Mouse (Mus musculus) skeletal muscle tissue, adult 2 months (tissue): Measurements from ENCODE around the gene Slmap.
"Not testable (repeated sequence)": the region's sequence is repeated elsewhere in the genome, so short reads cannot be mapped to it uniquely, and the experiment has no call there.

Experiments
- DNase-seq: peaks from one replicate; pipeline ENCODE4 v3.0.0-alpha.2; 2012; ENCODE audit warnings: low read depth, low spot score

Slmap gene

DNA sequence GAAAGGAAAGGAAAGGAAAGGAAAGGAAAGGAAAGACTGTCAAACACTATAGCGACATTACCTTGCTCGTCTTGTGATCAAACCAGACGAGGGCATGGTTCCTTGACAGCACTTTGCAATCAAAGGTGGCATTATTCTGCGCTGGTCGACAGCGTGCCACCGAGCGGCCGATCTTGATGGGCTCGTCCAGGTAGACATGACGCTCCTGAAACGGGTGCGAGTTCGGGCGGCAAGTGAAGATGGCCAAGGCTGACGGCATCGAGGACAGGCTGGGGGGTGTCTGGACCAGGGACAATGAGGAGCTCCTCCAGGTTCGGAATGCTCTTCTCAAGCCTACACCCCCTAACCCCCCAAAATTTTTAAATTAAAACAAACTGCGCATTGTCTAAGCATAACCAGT lies 1.5 kb downstream of the Slmap start:
- no peak for DNase-seq

DNA sequence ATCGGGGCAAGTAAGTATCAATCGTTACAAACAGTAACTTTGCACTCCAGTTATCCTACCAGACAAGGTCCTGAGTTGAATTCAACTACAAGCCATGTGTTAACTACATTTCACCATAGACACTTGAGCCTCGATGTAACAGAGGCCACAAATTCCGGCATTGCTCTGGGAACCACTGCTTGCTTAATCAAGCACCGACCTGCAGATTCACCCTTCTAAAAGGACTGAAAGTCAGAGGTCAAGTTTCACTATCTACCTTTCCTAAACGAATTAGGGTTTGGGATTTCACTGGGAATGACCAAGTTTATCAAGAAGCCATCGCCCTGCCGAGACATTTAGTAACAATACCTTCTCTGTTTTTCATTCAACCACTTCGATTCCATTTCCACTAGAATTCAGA lies 2.0 kb downstream of the Slmap start:
- peak; percentile 7 for DNase-seq

DNA sequence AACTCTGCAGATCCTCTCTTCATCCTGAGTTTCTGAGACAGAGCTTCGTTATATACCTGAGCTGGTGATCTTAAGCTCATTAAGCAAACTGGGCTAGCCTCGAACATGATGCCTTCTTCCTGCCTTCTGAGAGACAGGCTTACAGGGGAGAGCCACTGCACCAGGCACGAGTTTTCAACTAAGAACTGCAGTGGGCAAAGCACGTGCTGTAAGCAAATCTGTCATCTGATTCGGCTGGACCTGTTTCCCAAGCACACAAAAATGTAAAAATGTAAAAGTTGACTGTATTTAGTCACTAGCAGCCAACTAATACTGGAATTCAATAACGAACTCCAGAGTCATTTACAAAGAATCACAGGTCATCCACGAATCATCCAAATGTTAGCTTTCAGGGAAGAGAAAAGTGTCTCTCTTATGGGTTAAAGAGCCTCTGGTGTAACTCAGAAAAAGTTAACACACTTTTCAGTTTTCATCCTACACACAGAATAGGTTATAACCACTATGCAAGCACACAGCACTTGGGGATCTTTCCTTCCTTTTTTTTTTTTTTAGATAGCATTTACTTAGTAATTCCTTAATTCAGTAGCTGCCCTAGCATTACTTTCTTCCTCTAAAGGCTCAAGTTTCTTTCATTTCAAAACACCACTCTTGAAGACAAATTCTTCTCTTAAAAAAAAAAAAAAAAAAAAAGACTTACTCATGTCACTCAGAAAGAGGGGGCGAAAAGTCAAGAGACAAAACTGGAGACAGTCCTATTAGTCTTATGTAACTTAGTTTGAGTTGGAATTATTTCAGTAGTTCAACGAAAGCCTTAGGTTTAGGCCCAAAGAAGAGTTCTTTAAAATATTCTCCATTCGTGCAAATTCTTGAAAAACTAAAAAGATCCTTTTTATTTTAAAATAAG lies 3.1 kb downstream of the Slmap start:
- peak; percentile 10 for DNase-seq

DNA sequence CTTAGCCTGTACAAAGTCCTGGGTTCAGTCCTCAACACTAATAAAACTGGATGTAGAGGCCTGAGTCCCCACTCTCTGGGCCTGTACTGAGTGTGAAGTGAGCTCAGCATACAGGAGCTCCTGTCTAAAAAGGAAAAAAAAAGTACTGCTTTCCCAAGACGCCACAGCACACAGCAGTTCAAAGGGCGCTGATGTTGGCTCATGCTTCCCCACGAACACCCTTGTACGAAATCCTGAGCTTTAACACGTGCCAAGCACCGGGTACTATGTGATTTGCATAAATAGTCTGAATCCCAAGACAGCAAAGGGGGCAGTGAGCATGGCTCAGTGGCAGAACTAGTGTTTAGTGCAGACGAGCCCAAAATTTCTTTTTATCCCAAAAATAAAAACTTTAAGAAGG lies 4.4 kb downstream of the Slmap start:
- DNase-seq: no peak

DNA sequence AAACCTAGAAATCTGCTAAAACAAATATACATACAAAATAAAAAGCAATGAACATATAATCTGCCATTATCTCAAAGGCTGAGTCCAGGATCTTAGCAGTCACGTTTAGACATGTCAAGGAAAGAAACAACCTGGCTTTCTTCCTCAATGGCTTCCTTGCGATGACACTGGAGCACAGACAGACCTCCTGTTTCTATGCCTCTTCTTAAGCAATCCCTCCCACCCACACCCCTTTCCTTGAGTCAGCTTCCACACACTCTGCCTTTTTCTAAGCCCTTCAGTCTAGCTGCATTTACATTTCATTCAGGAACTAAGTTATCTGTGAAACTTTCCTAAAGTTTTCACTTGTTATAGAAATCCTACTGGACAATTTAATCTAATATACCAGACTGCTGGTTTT lies 6.4 kb downstream of the Slmap start:
- DNase-seq: no peak

DNA sequence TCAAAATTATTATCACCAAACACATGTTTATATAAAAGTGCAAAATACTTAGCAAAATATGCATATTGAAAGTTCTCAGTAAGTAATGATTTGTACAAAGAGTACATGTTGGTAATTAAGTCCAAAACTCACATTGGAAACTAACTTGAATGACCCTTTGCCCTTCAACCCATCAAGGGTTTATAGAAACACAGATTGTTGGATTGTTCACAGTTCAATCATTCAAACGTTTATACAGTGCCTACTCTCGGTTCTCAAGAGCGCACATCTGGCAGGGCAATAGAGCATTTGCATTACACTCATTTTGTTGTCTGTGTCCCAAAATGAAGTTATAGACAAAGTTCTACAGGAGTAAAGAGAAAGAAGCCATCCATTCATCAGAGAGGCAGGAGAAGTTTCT lies 8.8 kb downstream of the Slmap start:
- DNase-seq: no peak

DNA sequence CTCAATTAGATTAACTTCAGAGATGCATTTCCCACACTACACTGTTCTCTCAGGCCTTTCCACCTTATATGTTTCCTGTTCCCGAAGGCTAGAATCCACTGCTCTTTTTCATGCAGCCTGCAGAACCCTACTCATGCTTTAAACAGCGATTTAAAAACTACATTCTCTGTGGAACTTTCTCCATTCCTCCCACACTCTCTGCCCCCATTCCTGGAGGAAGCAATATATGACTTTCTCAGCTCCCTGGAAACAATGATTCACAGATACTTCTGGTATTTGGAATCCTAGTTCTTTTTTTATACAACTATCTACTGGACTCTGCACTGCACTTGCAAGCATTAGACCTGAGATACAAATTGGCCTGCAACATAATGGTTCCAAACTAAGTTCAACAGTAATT lies 11.6 kb downstream of the Slmap start:
- DNase-seq: no peak

DNA sequence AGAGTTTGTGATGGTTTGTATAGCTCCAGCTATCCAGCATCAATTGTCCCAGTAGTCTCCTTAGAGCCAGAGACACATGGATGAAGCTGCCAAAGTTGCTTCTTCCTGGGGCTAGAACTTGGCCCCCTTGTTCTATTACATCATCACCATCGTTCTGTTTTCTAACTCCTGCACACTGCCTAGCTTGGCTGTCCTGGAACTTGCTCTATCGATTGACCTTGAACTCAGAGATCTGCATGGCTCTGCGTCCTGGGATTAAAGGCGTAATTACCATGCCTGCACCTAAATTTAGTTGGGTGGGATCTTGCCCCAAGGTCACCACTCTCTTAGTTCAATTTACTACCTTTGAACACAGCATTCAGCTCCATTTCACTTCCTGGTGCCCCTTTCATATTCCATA lies 14.9 kb downstream of the Slmap start:
- no peak for DNase-seq

DNA sequence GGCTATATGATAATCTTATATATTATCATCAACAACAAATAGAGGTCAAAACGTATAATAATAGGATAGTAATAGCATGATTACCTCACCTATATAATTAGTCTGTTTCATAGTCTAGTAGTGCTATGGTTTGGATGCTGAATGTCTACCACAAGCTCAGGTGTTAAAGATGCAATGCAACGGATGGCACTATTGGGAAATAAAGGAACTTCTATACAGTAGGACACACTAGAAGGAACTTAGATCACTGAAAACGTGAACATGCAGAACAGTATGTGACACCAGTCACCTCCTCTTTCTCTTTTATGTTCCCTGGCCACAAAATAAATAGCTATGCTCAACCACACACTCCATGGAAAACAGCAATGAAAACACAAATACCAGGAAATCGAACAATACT lies 16.9 kb downstream of the Slmap start:
- DNase-seq: no peak

DNA sequence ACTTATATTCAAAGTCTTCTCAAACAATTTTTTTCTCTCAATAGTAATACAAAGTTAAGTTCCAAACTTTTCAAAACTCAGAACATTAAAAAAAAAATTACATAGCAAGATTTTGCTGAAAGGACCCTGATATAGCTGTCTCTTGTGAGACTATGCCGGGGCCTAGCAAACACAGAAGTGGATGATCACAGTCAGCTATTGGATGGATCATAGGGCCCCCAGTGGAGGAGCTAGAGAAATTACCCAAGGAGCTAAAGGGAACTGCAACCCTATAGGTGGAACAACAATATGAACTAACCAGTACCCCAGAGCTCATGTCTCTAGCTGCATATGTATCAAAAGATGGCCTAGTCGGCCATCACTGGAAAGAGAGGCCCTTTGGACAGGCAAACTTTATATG lies 18.5 kb downstream of the Slmap start:
- not testable (repeated sequence) for DNase-seq

DNA sequence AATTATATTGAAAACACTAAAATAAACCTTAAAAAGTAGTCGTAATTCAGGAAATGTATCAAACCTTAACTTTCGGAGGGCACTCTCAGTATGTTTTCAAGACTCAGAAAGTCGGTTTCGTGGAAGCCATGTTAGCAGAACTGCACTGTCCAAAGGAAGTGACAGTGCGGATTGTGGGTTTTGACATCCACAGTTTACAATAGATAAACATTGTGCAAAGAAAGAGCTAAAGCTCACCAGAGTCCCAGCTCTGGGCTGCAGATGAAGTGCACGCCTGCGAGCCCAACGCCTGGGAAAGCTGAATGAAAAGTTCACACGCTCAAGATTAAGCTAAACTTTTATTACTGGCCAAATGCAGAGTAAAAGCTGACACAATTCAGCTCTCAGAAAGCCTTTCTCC lies 18.9 kb downstream of the Slmap start:
- DNase-seq: no peak

DNA sequence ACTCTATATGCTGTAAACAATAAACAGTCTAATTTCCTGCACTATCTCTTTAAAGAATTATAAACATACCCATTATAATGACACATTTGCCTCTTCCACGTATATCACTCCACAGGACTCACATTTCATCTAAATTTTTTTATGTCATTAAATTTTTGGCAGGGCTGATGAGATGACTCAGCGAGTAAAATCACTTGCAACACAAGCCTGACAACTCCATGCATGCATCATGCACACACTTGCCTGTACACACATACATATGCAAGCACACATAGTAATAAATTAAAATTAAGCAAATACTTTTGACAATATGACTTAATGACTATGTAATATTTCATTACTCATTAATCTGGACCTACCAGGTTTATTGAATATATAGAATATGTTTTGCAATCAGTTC lies 24.2 kb downstream of the Slmap start:
- DNase-seq: no peak

DNA sequence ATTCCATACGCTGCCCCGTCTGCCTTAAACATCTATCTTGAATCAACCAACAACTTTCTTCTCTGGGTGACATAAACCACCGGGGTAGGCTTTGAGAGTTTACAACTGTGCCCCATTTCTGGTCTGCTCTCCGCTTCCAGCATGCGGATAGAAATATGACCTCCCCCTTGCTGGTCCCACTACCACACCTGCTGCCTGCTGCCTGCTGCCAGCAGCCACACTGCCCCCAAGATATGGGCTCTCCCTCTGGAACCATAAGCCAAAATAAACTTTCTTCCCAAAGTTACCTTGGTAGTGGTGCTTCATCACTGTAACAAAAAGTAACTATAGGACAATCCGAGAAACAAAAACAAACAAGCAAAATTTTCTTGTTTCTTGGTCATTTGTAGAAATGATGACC lies 26.6 kb downstream of the Slmap start:
- no peak for DNase-seq

DNA sequence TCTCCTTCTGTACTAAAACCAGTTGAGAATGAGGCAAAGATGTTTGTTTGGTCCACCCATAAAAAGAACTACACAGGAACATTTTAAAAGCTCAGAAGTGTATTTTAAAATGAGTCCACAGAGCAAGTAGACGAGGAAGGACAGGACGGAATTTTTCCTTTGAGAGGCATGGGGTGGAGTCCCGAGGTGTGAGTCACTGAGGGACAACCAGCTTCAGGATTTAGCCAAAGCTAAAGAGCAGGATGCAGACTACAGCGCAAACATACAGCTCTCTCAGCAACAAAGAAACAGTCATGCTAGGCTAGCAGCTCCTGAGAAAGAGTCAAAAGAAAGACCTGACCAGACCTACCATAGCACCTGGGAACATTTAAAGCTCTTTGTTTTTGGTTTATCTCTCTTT lies 27.4 kb downstream of the Slmap start:
- DNase-seq: no peak

DNA sequence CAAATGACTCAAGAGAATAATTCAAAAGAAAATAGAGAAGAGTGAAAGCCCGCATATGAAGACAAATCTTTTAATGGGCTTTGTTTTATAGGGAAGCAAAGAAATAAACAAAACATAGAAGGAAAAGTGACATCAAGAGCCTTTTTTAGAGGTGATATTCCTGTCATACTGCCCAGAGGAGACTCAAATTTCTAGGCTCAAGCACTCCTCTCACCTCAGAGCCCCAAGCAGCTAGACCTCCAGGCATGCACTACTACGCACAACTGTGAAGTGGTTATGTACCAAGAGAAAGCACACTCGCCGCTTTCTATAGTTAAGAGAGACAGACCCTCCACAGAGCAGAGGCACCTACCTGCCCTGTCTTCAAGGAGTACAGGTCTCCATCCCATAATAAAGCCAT lies 30.2 kb downstream of the Slmap start:
- peak; percentile 63 for DNase-seq

DNA sequence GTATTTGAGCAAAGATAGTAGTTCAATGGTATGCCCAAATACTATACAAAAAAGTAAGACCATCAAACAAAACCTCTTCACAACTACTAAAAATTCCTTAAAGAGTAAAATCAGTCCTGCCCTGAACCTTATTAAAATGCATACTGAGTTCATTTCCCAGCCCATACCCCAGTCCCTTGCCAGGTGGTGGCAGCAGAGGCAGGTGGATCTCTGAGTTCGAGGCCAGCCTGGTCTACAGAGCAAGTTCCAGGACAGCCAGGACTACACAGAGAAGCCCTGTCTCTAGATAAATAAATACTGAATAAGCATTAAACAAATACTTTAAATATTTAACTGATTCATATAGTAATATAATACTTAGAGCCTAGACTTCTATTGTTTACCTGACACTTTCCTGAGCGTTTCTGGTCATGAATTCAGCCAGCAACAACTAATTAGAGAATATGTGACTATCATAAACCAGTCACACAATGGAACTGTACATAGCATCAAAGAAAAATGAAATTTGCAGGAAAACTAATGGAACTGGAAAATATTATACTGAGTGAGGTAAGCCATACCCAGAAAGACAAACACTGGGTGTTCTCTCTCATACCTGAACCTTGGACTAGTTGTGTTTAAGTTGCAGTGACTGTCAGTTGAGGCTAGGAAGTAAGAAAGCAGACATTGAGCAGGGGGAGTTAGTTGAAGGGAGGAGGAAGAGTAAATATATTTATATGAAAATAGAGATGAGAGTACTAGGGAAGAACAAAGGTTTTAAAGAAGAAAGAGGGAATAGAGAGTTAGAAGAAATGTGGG lies 34.4 kb downstream of the Slmap start:
- no peak for DNase-seq

DNA sequence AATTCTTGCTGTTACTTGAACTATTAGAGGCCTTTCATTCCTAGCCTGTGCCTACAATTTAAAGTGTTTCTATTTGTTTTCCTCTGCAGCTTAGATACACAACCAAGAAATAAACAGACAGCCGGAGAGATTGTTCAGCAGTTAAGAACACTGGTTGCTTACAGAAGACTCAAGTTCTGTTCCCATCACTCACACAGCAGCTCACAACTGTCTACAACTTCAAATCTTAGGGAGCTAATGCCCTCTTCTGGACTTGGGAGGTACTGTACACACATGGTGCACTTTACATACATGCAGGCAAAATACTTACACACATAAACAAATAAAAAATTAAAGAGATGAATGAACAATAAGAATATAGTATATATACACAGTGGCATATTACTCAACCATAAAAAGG lies 39.7 kb downstream of the Slmap start:
- DNase-seq: no peak

DNA sequence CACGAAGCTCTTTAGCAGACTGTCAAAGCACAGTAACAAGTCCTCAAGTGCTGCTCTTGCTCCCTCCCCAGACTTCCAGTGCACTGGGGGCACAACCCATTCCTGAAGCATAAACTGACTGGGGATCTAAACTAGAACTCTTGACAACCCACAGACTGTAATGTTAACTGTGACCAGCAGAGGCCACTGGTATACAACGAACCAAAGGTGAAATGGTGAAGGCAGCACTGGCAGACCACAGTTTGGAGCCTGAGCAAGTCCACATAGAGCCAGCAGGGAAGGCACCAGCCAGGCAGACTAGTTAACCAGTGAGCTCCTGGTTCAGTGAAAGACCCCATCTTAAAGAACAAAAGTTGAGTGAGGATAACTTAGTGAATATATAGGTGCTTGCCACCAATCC lies 43.6 kb downstream of the Slmap start:
- DNase-seq: peak; percentile 71

DNA sequence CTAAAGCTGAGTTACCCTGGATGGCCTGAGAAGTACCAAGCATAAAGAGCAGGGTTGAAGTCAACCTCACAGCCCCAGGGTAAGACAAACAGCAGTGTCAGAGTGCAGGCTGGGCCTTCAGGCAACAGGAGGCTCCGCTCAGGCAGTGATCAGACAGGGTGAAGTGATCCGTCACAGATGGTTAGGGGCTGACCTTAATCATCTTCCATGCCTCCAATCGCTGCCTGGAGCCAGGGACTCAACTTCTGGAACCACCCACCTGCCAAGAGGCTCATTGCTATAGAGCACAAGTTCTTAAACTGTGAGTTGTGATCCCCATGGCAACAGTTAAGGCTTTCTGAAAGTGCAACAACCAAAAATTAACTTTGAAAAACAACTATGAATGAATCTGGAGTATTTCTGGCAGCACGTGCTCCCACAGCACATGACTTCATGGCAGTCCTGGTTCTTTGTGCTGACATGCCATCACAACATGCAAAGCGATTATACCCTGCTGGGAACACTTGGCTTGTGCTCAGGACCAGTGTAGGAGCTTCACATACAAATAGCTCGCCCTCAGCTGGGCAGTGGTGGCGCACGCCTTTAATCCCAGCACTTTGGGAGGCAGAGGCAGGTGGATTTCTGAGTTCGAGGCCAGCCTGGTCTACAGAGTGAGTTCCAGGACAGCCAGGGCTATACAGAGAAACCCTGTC lies 46.3 kb downstream of the Slmap start:
- DNase-seq: no peak

DNA sequence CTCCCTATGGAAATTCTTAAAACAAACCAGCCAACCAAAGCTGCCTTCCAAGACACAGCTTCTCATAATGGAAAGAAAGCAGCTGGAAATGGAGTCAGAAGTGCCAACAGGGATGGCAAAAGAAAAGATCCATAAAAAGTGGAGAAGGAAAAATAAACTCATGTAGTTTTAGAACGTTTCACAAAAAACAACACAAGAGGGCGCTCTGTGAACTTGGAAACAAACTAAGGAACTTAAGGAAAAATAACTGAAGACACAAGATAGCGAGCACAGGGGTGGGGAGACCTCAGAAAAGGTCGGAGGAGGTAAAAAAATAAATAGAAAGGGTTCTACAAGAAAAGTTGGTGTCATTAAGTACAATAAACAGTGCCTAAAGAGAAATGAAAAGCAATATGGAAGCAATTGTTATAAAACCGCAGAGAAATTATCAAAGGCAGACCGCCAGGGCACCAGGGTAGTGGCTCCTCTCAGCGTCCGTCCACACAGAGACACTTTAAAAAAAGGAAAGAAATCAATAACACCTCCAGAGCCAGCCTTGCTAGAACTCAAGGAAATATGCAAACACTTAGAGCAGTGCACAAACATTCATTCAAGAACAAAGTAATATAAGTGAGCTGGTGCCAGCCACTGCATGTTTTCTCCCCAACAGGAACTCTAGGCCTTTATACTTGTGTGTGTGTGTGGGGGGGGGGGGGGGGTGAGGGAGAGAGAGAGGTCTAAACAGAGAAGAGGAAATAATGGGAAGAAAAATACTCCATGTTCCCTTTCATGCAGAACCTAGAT lies 48.1 kb downstream of the Slmap start:
- no peak for DNase-seq

DNA sequence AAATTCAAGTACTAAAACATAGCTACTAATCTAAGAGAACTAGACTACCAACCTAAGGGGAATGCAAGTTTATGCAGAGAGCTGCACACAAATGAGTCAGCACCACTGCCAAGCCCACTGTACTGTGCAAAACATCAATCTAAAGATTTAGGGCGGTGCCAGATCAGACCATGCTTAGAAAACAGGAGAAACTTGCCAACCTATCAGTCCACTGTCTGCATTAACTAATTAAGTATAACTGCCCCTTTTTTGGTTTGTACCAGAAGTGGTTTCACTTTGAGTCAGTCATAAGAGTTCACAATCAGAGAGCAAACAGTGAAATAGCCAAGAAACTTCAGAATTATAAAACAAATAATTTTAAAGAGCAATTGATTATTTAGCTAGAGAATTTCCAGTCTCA lies 53.3 kb downstream of the Slmap start:
- no peak for DNase-seq

DNA sequence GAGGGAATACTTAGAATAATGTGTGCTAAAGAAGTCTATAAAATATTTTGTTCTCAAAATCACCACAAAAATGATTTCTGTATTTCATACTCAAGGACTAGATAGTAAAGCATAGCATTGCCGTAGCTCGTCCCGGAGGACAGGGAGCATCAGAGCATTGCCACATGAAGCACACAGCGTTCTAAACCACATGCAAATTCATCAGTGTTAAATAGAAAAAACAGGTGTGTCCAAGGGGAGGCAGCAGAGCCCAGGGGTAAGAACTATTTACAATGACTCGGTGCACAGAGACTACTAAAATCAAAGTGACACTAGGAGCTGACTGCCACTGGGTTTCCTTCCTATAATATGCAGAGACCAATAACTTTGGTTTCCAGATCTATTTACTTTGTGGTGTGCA lies 57.0 kb downstream of the Slmap start:
- DNase-seq: no peak
